Mouse (Mus musculus): ENCODE data around the gene Dbndd1.

- no peak for TF ChIP-seq CTCF (IDR thresholded peaks at IDR 0.05; ENCODE audit: low read depth, low read length)
- TF ChIP-seq POLR2A (IDR thresholded peaks at IDR 0.05; ENCODE audit: extremely low read depth, insufficient read depth, low read length): peak; percentile 54; the same call in 1 of the 2 replicates
These were observed 37.5 kb downstream of the Dbndd1 start, which contains the start of gene Afg3l1 for GRCm38 (mm10) chr8:123477737-123478258.

Data from liver, adult 2 months (tissue).